Mouse (Mus musculus) forebrain, embryonic 13.5 days (tissue): ENCODE results near the gene Ugt2a2. TPM values are rescaled to one million over a fixed set of nuclear protein-coding genes. Genes with fewer than 3 reads are reported as not detected.
"Not testable (repeated sequence)": the region's sequence is repeated elsewhere in the genome, so short reads cannot be mapped to it uniquely, and the experiment has no call there.

Source experiments
- ATAC-seq: fragments of 200-750 bp; cut with Nextera tagmentation; 2 replicates; pipeline ENCODE4 v1.8.0; 2017
- H3K27ac ChIP-seq: fragments of 300-500 bp; sonication (generic); 2 replicates; pipeline ENCODE4 v1.5.1; 2015; ENCODE audit warnings: inconsistent platforms, mild to moderate bottlenecking, moderate library complexity
- H3K27me3 ChIP-seq: fragments of 300-500 bp; sonication (generic); 2 replicates; pipeline ENCODE4 v1.6.1; 2015; ENCODE audit warnings: mild to moderate bottlenecking, inconsistent platforms
- H3K36me3 ChIP-seq: fragments of 300-500 bp; sonication (generic); 2 replicates; pipeline ENCODE4 v1.6.1; 2015; ENCODE audit warnings: mild to moderate bottlenecking, inconsistent platforms; ENCODE audit not compliant: poor library complexity, severe bottlenecking
- H3K4me1 ChIP-seq: fragments of 300-500 bp; sonication (generic); 2 replicates; pipeline ENCODE4 v1.6.1; 2015; ENCODE audit warnings: inconsistent platforms
- H3K4me2 ChIP-seq: fragments of 300-500 bp; sonication (generic); 2 replicates; pipeline ENCODE4 v1.6.1; 2015; ENCODE audit warnings: inconsistent platforms, mild to moderate bottlenecking, moderate library complexity
- H3K4me3 ChIP-seq: fragments of 300-500 bp; sonication (generic); 2 replicates; pipeline ENCODE4 v1.5.1; 2015; ENCODE audit warnings: mild to moderate bottlenecking, inconsistent platforms
- H3K9ac ChIP-seq: fragments of 300-500 bp; sonication (generic); 2 replicates; pipeline ENCODE4 v1.6.1; 2015; ENCODE audit warnings: mild to moderate bottlenecking, inconsistent platforms
- H3K9me3 ChIP-seq: fragments of 300-500 bp; sonication (generic); replicated peaks from 2 replicates; pipeline ENCODE4 v1.6.1; 2016; ENCODE audit warnings: inconsistent platforms
- WGBS: fragments of 180-500 bp; shearing (Covaris S2); methylation state at CpG from one replicate; pipeline ENCODE4 v1.1.7; 2015; 5-methylcytosine and 5-hydroxymethylcytosine counted together
- polyA plus RNA-seq: library from polyadenylated mRNA; unstranded; fragments of >200 nt; fragmentation: Nextera tagmentation; extraction: Ambion mirVana; gene quantifications from 2 replicates; pipeline ENCODE4 v1.2.1, GENCODE M21; 2015

Ugt2a2 gene
- polyA plus RNA-seq, 1 experiment from 2014 or later = not detected

GRCm38 (mm10) chr5:87436264-87436663 lies 45.8 kb downstream of the Ugt2a2 start:
- Histone ChIP-seq H3K4me2 (no peak overlapping the region), H3K4me1 (no peaks in the 10 kb centered on the region), H3K27ac (no peak overlapping the region), H3K36me3 (no peaks in the 10 kb centered on the region), H3K9me3 (no peaks in the 10 kb centered on the region), H3K9ac (no peak overlapping the region), H3K27me3 (no peaks in the 10 kb centered on the region), H3K4me3 (no peak overlapping the region)
- ATAC-seq = no peak; the same call in 1 of the 2 replicates
- 40% methylated on average over 3 of the region's 3 CpGs for WGBS

- H3K9me3 ChIP-seq = no peaks in the 10 kb centered on the region
- ATAC-seq = no peak
Measured at GRCm38 (mm10) chr5:87425676-87426075, 56.4 kb downstream of the Ugt2a2 start.

GRCm38 (mm10) chr5:87424041-87424440 lies 58.0 kb downstream of the Ugt2a2 start, which contains the start of gene Ugt2b38:
TSS of gene Ugt2b38 (minus strand) at chr5:87424203.
- not testable (repeated sequence) for H3K9ac ChIP-seq, H3K4me3 ChIP-seq, H3K4me1 ChIP-seq, H3K36me3 ChIP-seq, ATAC-seq, H3K27me3 ChIP-seq, H3K9me3 ChIP-seq, H3K27ac ChIP-seq, H3K4me2 ChIP-seq
- WGBS = 95% methylated on average over 1 of the region's 2 CpGs

More at GRCm38 (mm10) chr5:87425676-87426075, 56.4 kb downstream of the Ugt2a2 start:
- Histone ChIP-seq H3K4me3 (no peak overlapping the region), H3K9ac (no peak overlapping the region), H3K4me1 (no peaks in the 10 kb centered on the region), H3K4me2 (no peak overlapping the region), H3K27ac (no peak overlapping the region), H3K27me3 (no peaks in the 10 kb centered on the region), H3K36me3 (no peaks in the 10 kb centered on the region)
- WGBS = 83% methylated on average over 3 of the region's 3 CpGs

Other genes starting within 250 kb of the Ugt2a2 start
- not detected in 2 replicates for gene Ugt2b37, start 227.5 kb downstream of the Ugt2a2 start, polyA plus RNA-seq
- gene Ugt2a3, start 145.1 kb downstream of the Ugt2a2 start, polyA plus RNA-seq = not detected in 2 replicates
- gene Ugt2b38, start 58.1 kb downstream of the Ugt2a2 start, polyA plus RNA-seq = not detected in 2 replicates
- gene Gm43638, start 4.5 kb upstream of the Ugt2a2 start, polyA plus RNA-seq = not detected in 2 replicates
- gene Ugt2a1, start 8.6 kb upstream of the Ugt2a2 start, polyA plus RNA-seq = not detected in 2 replicates
- not detected in 2 replicates for gene Sult1b1, start 55.9 kb upstream of the Ugt2a2 start, polyA plus RNA-seq
- gene Sult1d1, start 86.8 kb upstream of the Ugt2a2 start, polyA plus RNA-seq = not detected in 2 replicates
- gene Sult1e1, start 109.3 kb upstream of the Ugt2a2 start, polyA plus RNA-seq = not detected in 2 replicates
- gene Csn1s1, start 183.9 kb upstream of the Ugt2a2 start, polyA plus RNA-seq = not detected in 2 replicates
- not detected in 2 replicates for gene Csn2, start 217.4 kb upstream of the Ugt2a2 start, polyA plus RNA-seq